Mouse (Mus musculus) stomach, postnatal 0 days (tissue): ENCODE data around the gene Gm21292. TPM values are rescaled to one million over a fixed set of nuclear protein-coding genes. Genes with fewer than 3 reads are reported as not detected.
"Not testable (repeated sequence)": the region's sequence is repeated elsewhere in the genome, so short reads cannot be mapped to it uniquely, and the experiment has no call there.

Source experiments
- ATAC-seq: fragments of 200-750 bp; cut with Nextera tagmentation; 2 replicates; pipeline ENCODE4 v1.8.0; 2017; ENCODE audit not compliant: low FRiP score, low TSS enrichment
- DNase-seq: peaks from one replicate; pipeline ENCODE4 v3.0.0-alpha.2; 2016; ENCODE audit warnings: low spot score
- H3K27ac ChIP-seq: fragments of 300-500 bp; sonication (generic); replicated peaks from 2 replicates; pipeline ENCODE4 v1.5.1; 2014; ENCODE audit warnings: mild to moderate bottlenecking, control low read depth
- H3K27me3 ChIP-seq: fragments of 300-500 bp; sonication (generic); 2 replicates; pipeline ENCODE4 v1.6.1; 2014; ENCODE audit warnings: low read length; ENCODE audit not compliant: control insufficient read depth, insufficient read depth
- H3K36me3 ChIP-seq: fragments of 300-500 bp; sonication (generic); 2 replicates; pipeline ENCODE4 v1.6.1; 2014; ENCODE audit warnings: low read length, mixed read lengths; ENCODE audit not compliant: control insufficient read depth, insufficient read depth
- H3K4me1 ChIP-seq: fragments of 300-500 bp; sonication (generic); replicated peaks from 2 replicates; pipeline ENCODE4 v1.6.1; 2014; ENCODE audit warnings: antibody characterized with exemption; ENCODE audit not compliant: control insufficient read depth, insufficient read depth
- H3K4me2 ChIP-seq: fragments of 300-500 bp; sonication (generic); replicated peaks from 2 replicates; pipeline ENCODE4 v1.6.1; 2014; ENCODE audit warnings: low read depth, mild to moderate bottlenecking, control low read depth, moderate library complexity
- H3K4me3 ChIP-seq: fragments of 300-500 bp; sonication (generic); 2 replicates; pipeline ENCODE4 v1.5.1; 2014; ENCODE audit warnings: low read depth, low read length, control low read depth
- H3K9ac ChIP-seq: fragments of 300-500 bp; sonication (generic); 2 replicates; pipeline ENCODE4 v1.6.1; 2014; ENCODE audit warnings: mild to moderate bottlenecking, low read length, control low read depth, mixed read lengths
- H3K9me3 ChIP-seq: fragments of 300-500 bp; sonication (generic); 2 replicates; pipeline ENCODE4 v1.6.1; 2016; ENCODE audit warnings: low read length; ENCODE audit not compliant: control insufficient read depth
- WGBS: fragments of 180-500 bp; shearing (Covaris S2); extraction: QIAGEN DNeasy Blood & Tissue Kit; methylation state at CpG from one replicate; pipeline ENCODE4 v1.1.7; 2014; 5-methylcytosine and 5-hydroxymethylcytosine counted together
- polyA plus RNA-seq: library from polyadenylated mRNA; unstranded; fragments of >200 nt; fragmentation: Nextera tagmentation; extraction: Ambion mirVana; gene quantifications from 2 replicates; pipeline ENCODE4 v1.2.1, GENCODE M21; 2015

Gm21292 gene
- polyA plus RNA-seq: not detected in 2 replicates

GRCm38 (mm10) chrY:9133824-9134223 is at the start of gene Gm21292:
TSS of gene Gm21292 (minus strand) at chrY:9133924.
- not testable (repeated sequence) for H3K9me3 ChIP-seq, H3K4me2 ChIP-seq, H3K4me1 ChIP-seq, H3K27ac ChIP-seq, H3K9ac ChIP-seq, H3K36me3 ChIP-seq, H3K4me3 ChIP-seq, DNase-seq, H3K27me3 ChIP-seq, ATAC-seq
- WGBS: 17% methylated on average over 1 of the region's 2 CpGs

Other genes with a start within 250 kb of the Gm21292 start
- not detected in 2 replicates for gene Gm21721, start 68.3 kb upstream of the Gm21292 start, polyA plus RNA-seq
- gene Gm21812, start 213.3 kb upstream of the Gm21292 start, polyA plus RNA-seq: not detected in 2 replicates